Mouse (Mus musculus) liver, embryonic 14.5 days (tissue): ENCODE results near the gene Ica1l. TPM values are rescaled to one million over a fixed set of nuclear protein-coding genes. Genes with fewer than 3 reads are reported as not detected.
A peak's percentile ranks its signal among the peaks of the same experiment; 100 is the strongest.
"Not testable (repeated sequence)": the region's sequence is repeated elsewhere in the genome, so short reads cannot be mapped to it uniquely, and the experiment has no call there.

ENCODE experiments used
- ATAC-seq: fragments of 200-750 bp; cut with Nextera tagmentation; 2 replicates; pipeline ENCODE4 v1.8.0; 2017; ENCODE audit warnings: moderate number of reproducible peaks, mild to moderate bottlenecking, moderate library complexity; ENCODE audit not compliant: insufficient read depth
- DNase-seq, 3 experiments: peaks; one replicate each; pipeline ENCODE4 v3.0.0-alpha.2; 2012 to 2013; ENCODE audit warnings: low read depth in 3 of 3, low spot score in 3 of 3
- H3K27ac ChIP-seq: fragments of 300-500 bp; sonication (generic); 2 replicates; pipeline ENCODE4 v1.5.1; 2014; ENCODE audit warnings: moderate library complexity, mild to moderate bottlenecking, control low read depth, inconsistent platforms
- H3K27me3 ChIP-seq: fragments of 300-500 bp; sonication (generic); 2 replicates; pipeline ENCODE4 v1.6.1; 2014; ENCODE audit warnings: mild to moderate bottlenecking, low read length, moderate library complexity; ENCODE audit not compliant: control insufficient read depth, insufficient read depth
- H3K36me3 ChIP-seq: fragments of 300-500 bp; sonication (generic); replicated peaks from 2 replicates; pipeline ENCODE4 v1.6.1; 2014; ENCODE audit warnings: low read depth; ENCODE audit not compliant: control insufficient read depth, insufficient read depth
- H3K4me1 ChIP-seq, 2 experiments: fragments of 200-500 bp in 1 of 2; fragments of 300-500 bp in 1 of 2; sonication (generic) in 1 of 2; replicated peaks; 2 replicates each; pipeline ENCODE4 v1.6.1; 2012 to 2014; ENCODE audit warnings: antibody characterized with exemption in 1 of 2, inconsistent platforms in 1 of 2, low read length in 1 of 2; ENCODE audit not compliant: control insufficient read depth in 2 of 2, insufficient read depth in 2 of 2
- H3K4me2 ChIP-seq: fragments of 300-500 bp; sonication (generic); 2 replicates; pipeline ENCODE4 v1.6.1; 2014; ENCODE audit warnings: low read depth, mild to moderate bottlenecking, control low read depth, moderate library complexity
- H3K4me3 ChIP-seq, 2 experiments: fragments of 200-500 bp in 1 of 2; fragments of 300-500 bp in 1 of 2; sonication (generic) in 1 of 2; 2 replicates each; pipeline ENCODE4 v1.5.1; 2012 to 2014; ENCODE audit warnings: low read depth in 2 of 2, low read length in 2 of 2, mild to moderate bottlenecking in 2 of 2, control low read depth in 1 of 2, inconsistent platforms in 1 of 2, moderate library complexity in 1 of 2; ENCODE audit not compliant: insufficient read depth in 1 of 2
- H3K9ac ChIP-seq: fragments of 300-500 bp; sonication (generic); replicated peaks from 2 replicates; pipeline ENCODE4 v1.6.1; 2014; ENCODE audit warnings: mild to moderate bottlenecking, control low read depth, moderate library complexity
- H3K9me3 ChIP-seq: fragments of 300-500 bp; sonication (generic); 2 replicates; pipeline ENCODE4 v1.6.1; 2016; ENCODE audit warnings: low read length, mixed read lengths; ENCODE audit not compliant: control insufficient read depth
- CTCF ChIP-seq: IDR thresholded peaks from 2 replicates; pipeline ENCODE4 v1.5.1; 2016; ENCODE audit warnings: antibody characterized with exemption, low read depth, control low read depth
- EP300 ChIP-seq: IDR thresholded peaks from 2 replicates; pipeline ENCODE4 v1.6.1; 2016; ENCODE audit warnings: antibody characterized with exemption, low read depth
- WGBS: fragments of 180-500 bp; shearing (Covaris S2); extraction: QIAGEN DNeasy Blood & Tissue Kit; methylation state at CpG from one replicate; pipeline ENCODE4 v1.1.7; 2014; ENCODE audit not compliant: insufficient replicate concordance; 5-methylcytosine and 5-hydroxymethylcytosine counted together
- polyA plus RNA-seq, 2 experiments: library from polyadenylated mRNA; depleted of rRNA in 1 of 2; stranded (reverse) in 1 of 2; unstranded in 1 of 2; fragments of >200 nt; fragmentation: Nextera tagmentation in 1 of 2; extraction: Ambion mirVana in 1 of 2; gene quantifications; 2 replicates each; pipeline versions ENCODE4 v1.2.1 to v1.2.3; 2012 to 2014

Ica1l gene
- polyA plus RNA-seq, 2 experiments: 0.10 to 0.22 TPM

DNA sequence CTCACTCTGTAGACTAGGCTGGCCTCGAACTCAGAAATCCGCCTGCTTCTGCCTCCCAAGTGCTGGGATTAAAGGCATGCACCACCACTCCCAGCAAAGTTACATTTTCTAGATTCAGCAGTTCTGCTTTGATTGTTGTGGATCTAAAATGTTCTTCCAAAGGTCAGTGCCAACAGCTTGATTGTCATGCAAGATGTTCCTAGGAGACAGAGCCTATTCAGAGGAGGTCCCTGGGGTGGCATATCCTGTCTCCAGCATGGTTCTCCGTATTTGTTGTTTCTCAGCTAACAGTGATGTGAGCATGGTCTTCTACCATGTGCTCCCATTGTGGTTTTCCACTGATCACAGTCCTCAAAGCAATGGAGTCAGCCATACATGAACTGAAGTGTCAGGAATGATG, 13.3 kb upstream of the Ica1l start:
- H3K36me3 ChIP-seq: no peaks in the 10 kb centered on the region
- DNase-seq (no peak), ATAC-seq (no peak)
- H3K4me1 ChIP-seq: no peaks in the 10 kb centered on the region
- H3K4me2 ChIP-seq: no peak overlapping the region
- H3K9me3 ChIP-seq: no peaks in the 10 kb centered on the region
- no peak overlapping the region for H3K27ac ChIP-seq
- whole genome bisulfite sequencing: 62% methylated on average over 3 of the region's 3 CpGs
- H3K27me3 ChIP-seq: no peaks in the 10 kb centered on the region
- no peak overlapping the region for H3K4me3 ChIP-seq
- TF ChIP-seq EP300: no peak
- no peak for TF ChIP-seq CTCF
- H3K9ac ChIP-seq: no peak overlapping the region

- DNase-seq (no peak), ATAC-seq (no peak)
- no peaks in the 10 kb centered on the region for H3K27me3 ChIP-seq
- H3K4me2 ChIP-seq: no peak overlapping the region
- WGBS: 27% methylated on average over 3 of the region's 3 CpGs
- H3K36me3 ChIP-seq: no peaks in the 10 kb centered on the region
- no peaks in the 10 kb centered on the region for H3K4me1 ChIP-seq
- H3K9me3 ChIP-seq: no peaks in the 10 kb centered on the region
- peak; percentile 49 for TF ChIP-seq CTCF
- TF ChIP-seq EP300: no peak
- H3K27ac ChIP-seq: no peak overlapping the region
- no peak overlapping the region for H3K9ac ChIP-seq
- no peak overlapping the region for H3K4me3 ChIP-seq
Measured at GRCm38 (mm10) chr1:60054659-60055058, 11.7 kb upstream of the Ica1l start.

DNA sequence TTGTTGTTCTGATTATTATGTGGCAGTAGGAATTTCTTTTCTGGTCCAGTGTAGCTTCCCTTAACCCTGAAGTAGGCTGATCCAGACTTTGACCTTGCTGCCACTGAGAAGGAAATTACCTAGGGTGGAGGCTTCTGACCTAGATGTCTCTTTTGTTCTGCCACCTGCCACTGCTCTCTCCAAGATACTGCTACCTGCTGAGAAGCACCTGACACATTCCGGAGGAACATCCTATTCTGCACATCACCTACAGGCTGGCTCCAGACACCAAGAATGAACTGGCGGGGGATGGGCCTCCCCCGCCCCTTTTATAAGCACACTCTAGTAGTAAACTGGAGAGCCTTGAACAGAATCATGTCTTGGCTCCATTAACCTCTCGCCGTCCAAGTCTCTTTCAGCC, 4.5 kb upstream of the Ica1l start:
- not testable (repeated sequence) for H3K4me3 ChIP-seq, H3K4me1 ChIP-seq, H3K9ac ChIP-seq, H3K4me2 ChIP-seq, H3K9me3 ChIP-seq, ATAC-seq, H3K27ac ChIP-seq, DNase-seq, H3K36me3 ChIP-seq
- WGBS: 77% methylated on average over 5 of the region's 5 CpGs
- H3K27me3 ChIP-seq: peaks cover 22% of the 10 kb centered on the region

- TF ChIP-seq CTCF (no peak), EP300 (no peak)
- H3K9ac ChIP-seq: no peak overlapping the region
- H3K27ac ChIP-seq: no peak overlapping the region
- no peak for DNase-seq
- no peaks in the 10 kb centered on the region for H3K9me3 ChIP-seq
- no peak for ATAC-seq
- H3K4me3 ChIP-seq: no peak overlapping the region
- peaks cover 28% of the 10 kb centered on the region for H3K27me3 ChIP-seq
- WGBS: 73% methylated on average over 1 of the region's 1 CpGs
- no peak overlapping the region for H3K4me2 ChIP-seq
- H3K4me1 ChIP-seq: no peaks in the 10 kb centered on the region
- H3K36me3 ChIP-seq: no peaks in the 10 kb centered on the region
Measured at GRCm38 (mm10) chr1:60044595-60044994, 1.6 kb upstream of the Ica1l start.

DNA sequence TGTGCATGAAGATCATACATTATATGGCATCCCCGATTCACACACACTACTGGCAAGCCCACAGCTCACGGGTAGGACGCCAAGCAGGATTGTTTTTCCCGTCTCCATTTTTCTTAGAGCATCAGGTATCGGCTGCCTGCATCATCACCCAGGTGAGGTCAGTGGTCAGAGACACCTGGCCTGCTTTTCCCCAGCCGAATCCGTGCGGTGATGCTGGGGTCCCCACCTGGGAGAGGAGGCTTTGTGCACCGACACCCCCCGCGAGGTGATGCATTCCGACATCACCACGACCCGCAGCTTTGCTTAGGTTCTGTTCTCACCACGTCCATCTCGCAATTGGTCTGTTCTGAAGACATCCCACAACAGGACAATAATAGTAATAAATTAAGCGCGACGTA, 587 bp downstream of the Ica1l start:
- H3K27me3 ChIP-seq: peaks cover 28% of the 10 kb centered on the region
- H3K4me3 ChIP-seq: peak overlapping the region; percentile 37 to 59; a peak in 3 of 4 replicates
- TF ChIP-seq EP300 (no peak), CTCF (no peak)
- ATAC-seq (no peak), DNase-seq (no peak)
- H3K9ac ChIP-seq: no peak overlapping the region
- no peaks in the 10 kb centered on the region for H3K36me3 ChIP-seq
- 6% methylated on average over 19 of the region's 19 CpGs for WGBS
- no peaks in the 10 kb centered on the region for H3K4me1 ChIP-seq
- H3K4me2 ChIP-seq: peak overlapping the region; percentile 78
- H3K9me3 ChIP-seq: no peaks in the 10 kb centered on the region
- no peak overlapping the region for H3K27ac ChIP-seq
